Mouse (Mus musculus) heart, postnatal 25 days (tissue): ENCODE results near the gene Jmjd8. TPM values are rescaled to one million over a fixed set of nuclear protein-coding genes. Genes with fewer than 3 reads are reported as not detected.
A peak's percentile ranks its signal among the peaks of the same experiment; 100 is the strongest.
"Not testable (repeated sequence)": the region's sequence is repeated elsewhere in the genome, so short reads cannot be mapped to it uniquely, and the experiment has no call there.

Source experiments
- DNase-seq: peaks from one replicate; pipeline ENCODE4 v3.0.0; 2022; ENCODE audit warnings: low spot score
- intact Hi-C: fragments of 180-260 bp; cut with DNase I; formaldehyde crosslinking; loops from one replicate; pipeline ENCODE4 v1.15.1; 2025
- total RNA-seq, 2 experiments: library from RNA; stranded (reverse); gene quantifications; 2 replicates each; pipeline ENCODE4 v1.2.3; 2021

Gene Jmjd8
- total RNA-seq, 2 experiments from 2014 or later: 35.5 to 36.6 TPM

- intact Hi-C loops: loop anchor here (10.0 kb wide), 1 partner anchor 333 kb away; no protein-coding TSS in a partner anchor
- not testable (repeated sequence) for DNase-seq
Measured at GRCm38 (mm10) chr17:25807452-25807851, 21.2 kb upstream of the Jmjd8 start.

DNA sequence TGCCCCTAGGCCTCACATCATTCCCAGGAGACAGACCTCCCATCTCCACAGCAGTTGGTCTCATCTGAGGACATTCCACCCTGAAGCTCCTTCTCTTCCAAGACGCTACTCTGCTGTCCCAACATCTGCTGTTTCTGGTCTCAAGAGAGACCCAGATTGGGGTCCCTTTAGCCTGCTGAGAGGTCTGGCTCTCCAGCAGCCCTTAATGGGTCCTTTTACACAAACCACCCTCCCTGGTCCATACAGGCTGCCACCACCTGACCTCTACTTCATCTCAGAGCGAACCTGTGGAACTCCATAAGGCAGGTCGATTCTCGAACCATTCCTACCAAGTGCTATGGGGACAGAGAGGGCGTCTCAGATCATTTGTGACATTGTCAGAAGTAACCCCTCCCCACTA lies 20.6 kb upstream of the Jmjd8 start:
- DNase-seq: no peak
- intact Hi-C loops: loop anchor here (10.0 kb wide), 1 partner anchor 333 kb away; no protein-coding TSS in a partner anchor

DNA sequence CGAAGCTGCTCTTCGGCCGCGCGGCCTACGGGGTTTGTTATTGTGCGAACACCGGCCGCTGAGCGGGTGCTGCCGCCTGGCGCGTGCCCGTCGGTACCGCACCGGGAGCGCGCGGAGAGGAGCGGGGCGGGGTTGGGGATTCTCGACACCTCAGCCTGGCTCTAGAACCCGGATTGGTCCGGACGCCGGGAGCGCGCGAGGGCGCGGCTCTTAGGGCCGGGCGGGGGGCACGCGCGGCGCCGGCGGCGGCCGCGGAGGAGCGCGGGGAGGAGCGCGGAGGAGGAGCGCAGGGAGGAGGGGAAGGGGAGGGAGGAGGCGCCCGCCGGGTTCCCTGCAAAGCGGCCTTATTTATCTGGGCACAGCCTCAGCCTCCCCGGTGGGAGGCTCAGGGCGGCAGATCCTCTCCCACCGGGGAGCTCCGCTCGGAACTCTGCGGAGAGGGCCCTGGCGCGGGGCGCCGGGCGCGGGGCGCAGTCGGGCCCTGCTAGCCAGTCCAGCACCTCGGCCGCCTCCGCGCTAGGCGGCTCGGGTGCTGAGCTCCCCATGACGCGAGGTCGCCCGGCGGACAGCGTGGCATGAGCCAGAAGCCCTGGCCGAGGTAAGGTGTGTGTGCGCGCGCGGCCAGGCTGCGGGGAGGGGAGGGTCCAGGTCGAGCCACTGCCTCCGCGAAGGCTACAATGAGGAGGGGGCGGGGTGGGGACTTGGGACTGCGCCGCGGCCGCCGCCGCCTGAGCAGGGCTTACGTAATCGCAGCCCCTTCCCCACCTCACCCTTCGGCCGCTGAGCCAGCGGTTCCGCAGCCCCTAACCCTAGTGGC lies 19.7 kb upstream of the Jmjd8 start, which contains the start of gene Fbxl16:
TSS of gene Fbxl16 (plus strand) at position 297 of the 817 bp plus-strand sequence.
- intact Hi-C loops: loop anchor here (10.0 kb wide), 1 partner anchor 334 kb away; no protein-coding TSS in a partner anchor
- DNase-seq: peak; percentile 51

DNA sequence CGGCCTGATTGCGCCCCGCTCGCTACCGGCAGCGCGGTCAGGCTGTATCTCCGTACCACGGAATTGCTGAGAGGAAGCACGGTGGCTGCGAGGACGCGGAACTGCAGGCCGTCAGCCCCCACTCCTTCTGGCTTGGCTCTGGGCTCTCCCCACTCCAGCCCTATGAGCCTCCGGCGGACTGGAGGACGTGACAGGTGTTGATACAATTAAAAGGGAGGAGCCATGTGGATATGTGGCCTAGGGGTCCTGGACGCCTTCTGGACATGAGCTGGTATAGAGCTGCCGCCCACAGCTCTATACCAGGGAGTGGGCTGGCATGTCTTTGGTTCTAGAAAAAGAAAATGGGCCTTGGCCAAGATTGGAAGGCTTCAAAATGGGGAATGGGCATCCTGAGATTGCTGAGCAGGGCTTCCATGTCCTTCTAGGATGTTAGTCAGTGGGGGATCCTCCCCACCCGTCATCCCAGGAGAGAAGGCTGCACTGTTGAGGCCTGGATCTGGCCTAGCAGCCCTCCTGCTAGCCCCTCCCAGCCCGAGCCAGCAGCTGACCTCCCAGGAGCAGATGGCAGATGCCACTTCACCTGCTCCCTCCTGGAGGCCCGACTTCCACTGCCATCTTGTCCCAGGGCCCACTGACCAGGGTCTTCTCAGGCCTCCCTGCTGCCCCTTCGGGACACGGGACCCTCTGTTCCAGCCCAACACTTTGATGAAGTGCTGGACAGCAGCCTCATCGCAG lies 18.9 kb upstream of the Jmjd8 start:
- no peak for DNase-seq
- intact Hi-C loops: loop anchor here (10.0 kb wide), 1 partner anchor 335 kb away; no protein-coding TSS in a partner anchor

- intact Hi-C loops: no loop called here
- DNase-seq: no peak
Measured at GRCm38 (mm10) chr17:25810890-25811289, 17.8 kb upstream of the Jmjd8 start.

DNA sequence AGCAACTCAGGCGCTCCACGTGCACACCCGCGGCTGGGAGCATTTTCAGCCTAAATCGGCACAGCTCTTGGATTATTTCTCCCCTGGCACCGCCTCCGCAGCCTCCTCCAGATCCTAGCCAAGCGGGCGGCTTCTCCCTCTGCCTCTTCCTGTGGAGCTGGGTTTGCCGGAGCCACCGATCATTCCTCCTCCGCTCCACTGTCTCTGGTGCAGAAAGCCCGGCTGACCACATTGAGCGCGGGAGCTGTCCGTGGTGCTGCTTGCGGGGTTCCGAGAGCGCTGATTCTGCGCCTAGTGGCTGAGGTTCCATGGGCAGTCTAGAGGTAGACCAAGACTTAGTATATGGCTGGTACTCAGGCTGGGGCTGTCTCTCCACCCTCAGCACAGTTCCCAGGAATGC lies 15.2 kb upstream of the Jmjd8 start:
- DNase-seq: no peak
- intact Hi-C loops: no loop called here

- intact Hi-C loops: no loop called here
- no peak for DNase-seq
Measured at GRCm38 (mm10) chr17:25817662-25818061, 11.0 kb upstream of the Jmjd8 start.

DNA sequence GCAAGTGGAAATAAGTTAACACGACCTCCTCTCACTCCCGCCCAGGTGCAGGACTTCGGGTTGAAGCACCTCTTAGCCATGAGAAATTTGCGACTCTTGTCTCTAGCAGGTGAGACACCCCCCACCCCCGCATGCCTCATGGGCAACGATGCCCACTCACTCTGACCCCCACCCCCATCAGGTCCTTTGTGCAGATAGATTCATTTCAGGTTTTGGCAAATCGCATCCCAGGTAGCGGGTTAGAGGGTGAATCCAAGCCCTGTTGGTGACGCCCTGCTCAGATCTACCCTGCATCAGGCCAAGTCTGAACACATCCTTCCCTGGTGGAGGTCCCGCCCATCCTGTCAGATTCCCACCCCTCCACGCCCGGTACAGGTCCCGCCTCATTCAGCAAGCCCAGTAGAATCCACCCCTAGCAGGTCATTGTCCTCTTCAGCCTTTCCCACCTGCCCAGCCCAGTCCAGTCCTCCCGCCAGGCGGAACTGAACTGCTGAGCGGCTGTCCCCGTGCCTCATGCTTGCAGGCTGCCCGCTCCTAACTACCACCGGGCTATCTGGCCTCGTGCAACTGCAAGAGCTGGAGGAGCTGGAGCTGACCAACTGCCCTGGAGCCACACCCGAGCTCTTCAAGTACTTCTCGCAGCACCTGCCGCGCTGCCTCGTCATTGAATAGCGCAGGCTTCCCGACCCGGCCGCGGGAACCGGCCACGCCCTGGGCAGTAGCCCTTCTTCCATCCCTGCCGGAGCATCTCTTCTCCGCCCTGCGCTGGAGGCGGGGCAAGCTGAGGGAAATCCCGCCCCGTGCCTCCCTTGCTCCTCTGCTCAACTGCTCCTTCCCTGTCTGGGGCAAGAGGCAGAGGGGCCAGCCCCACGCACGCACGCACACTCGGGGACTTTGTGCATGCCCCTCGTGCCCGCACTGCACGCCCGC lies 9.6 kb upstream of the Jmjd8 start:
- DNase-seq: no peak

GRCm38 (mm10) chr17:25823452-25823851 lies 5.2 kb upstream of the Jmjd8 start, which contains the start of gene Wdr24:
Wdr24 (plus strand) TSS chr17:25823627.
- DNase-seq: no peak
- intact Hi-C loops: loop anchor here (2.0 kb wide), 1 partner anchor 27 kb away; the partner anchor contains the start of gene Metrn

More for the DNA sequence above, 9.6 kb upstream of the Jmjd8 start:
- intact Hi-C loops: no loop called here

DNA sequence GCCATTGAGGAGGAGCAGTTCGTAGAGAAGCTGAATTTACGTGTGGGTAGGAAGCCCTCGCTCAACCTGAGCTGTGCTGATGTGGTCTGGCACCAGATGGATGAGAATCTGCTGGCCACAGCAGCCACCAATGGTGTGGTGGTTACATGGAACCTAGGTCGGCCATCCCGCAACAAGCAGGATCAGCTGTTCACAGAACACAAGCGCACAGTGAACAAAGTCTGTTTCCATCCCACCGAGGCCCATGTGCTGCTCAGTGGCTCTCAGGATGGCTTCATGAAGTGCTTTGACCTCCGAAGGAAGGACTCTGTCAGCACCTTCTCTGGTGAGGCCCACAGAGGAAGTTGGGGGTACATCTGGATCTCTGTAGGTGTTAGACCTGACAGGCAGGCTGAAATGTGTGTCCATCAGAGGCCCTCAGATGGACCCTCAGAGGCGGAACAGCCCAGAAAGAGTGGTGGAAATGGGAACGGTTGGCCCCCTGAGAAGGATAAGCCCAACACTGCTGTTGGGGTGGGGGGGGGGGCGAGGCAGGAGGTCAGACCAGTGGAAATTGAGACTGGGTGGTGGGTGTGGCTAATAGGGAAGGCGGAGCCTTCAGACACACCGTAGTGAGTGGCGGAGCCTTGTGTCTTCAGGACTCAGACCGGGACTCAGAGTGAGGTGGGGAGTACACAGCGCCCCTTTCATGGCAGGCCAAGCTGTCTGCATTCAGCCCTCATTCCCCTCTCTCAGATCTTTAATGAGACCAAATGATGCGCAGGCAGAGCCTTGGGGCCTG lies 4.1 kb upstream of the Jmjd8 start:
- intact Hi-C loops: no loop called here
- no peak for DNase-seq

DNA sequence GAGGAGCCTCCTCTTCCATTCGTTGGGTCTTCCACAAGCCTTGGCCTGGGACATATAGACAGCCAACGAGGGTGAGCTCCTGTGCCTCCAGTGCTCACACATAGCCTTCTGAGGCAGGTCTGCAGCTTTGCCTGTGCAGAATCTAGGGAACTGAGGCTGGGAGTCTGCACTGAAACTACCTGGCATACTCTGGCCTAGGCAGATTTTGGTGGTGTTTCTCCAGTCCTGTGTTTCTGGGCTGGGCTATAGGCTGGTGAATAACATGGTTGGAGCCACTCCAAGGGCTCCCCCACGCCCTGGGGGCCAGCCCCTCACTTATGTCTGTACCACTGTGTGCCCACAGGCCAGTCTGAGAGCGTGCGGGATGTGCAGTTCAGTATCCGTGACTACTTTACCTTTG lies 3.4 kb upstream of the Jmjd8 start:
- no peak for DNase-seq
- intact Hi-C loops: no loop called here

- DNase-seq: no peak
- intact Hi-C loops: no loop called here
Measured at GRCm38 (mm10) chr17:25825984-25826570, 2.6 kb upstream of the Jmjd8 start.

- DNase-seq: no peak
Measured at GRCm38 (mm10) chr17:25827011-25827410, 1.7 kb upstream of the Jmjd8 start.

DNA sequence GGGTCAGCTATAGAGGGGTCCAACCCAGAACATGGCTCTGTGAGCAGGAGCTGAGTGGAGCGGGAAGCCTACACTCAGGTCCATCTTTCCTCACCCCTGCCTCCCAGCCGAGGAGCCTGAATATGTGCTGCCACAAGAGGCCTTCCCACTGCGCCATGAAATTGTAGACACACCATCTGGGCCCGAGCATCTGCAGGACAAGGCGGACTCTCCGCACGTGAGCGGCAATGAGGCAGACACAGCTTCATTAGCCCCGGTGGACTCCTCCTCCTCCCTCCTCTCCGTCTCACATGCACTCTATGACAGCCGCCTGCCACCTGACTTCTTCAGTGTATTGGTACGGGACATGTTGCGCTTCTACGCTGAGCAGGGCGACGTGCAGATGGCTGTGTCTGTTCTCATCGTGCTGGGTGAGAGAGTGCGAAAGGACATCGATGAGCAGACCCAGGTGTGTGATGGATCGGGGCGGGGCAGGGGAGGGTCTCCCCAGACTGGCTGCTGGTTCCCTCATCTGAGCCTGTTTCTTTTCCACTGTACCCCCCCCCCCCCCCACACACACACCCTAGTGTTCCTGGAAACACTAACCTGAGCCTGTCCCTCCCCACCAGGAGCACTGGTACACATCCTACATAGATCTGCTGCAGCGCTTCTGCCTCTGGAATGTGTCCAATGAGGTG lies 983 bp upstream of the Jmjd8 start:
- intact Hi-C loops: no loop called here
- no peak for DNase-seq

More at GRCm38 (mm10) chr17:25827011-25827410, 1.7 kb upstream of the Jmjd8 start:
- intact Hi-C loops: no loop called here

GRCm38 (mm10) chr17:25828223-25828594 lies 458 bp upstream of the Jmjd8 start:
- DNase-seq: no peak
- intact Hi-C loops: no loop called here

DNA sequence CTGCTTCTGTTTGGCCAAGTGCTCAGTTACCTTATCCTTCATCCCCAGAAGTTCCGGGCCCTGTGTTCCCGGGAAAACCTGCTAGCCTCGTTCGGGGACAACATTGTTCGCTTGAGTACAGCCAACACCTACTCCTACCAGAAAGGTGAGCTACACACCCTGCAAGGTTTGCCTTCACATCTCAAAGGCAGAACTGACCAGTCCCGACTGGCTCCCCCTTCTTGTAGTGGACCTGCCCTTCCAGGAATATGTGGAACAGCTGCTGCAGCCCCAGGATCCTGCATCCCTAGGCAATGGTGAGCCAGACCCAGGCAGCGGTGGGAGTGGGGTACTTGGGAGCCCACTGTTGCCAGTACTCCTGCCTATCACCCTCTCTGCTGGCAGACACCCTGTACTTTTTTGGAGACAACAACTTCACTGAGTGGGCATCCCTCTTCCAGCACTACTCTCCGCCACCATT lies 921 bp downstream of the Jmjd8 start:
- DNase-seq: no peak
- intact Hi-C loops: loop anchor here (5.0 kb wide), 1 partner anchor 38 kb away; the partner anchor contains the start of gene Mcrip2

DNA sequence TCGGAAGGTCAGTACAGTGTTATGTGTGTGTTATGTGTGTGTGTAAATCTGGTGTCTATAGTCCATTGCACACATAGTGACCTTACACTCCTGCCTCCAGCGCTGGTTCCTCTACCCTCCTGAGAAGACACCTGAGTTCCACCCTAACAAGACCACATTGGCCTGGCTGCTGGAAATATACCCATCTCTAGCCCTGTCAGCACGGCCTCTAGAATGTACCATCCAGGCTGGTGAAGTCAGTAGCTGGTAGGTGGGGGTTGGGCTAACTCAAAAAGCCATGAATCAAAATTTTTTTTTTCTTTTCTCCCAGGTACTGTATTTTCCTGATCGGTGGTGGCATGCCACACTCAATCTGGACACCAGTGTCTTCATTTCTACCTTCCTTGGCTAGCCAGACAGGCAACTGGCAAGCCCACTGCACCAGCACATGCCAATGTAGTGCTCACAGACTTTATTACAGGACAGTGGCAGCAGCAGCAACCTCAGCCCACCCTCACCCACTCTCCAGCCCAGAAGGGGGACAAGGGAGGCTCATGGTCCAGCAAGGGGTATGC lies 1.6 kb downstream of the Jmjd8 start:
- DNase-seq: no peak
- intact Hi-C loops: loop anchor here (5.0 kb wide), 1 partner anchor 37 kb away; the partner anchor contains the start of gene Mcrip2
